Mouse (Mus musculus) left cerebral cortex, postnatal 4 days (tissue): ENCODE measurements around the gene Mad2l2. TPM values are rescaled to one million over a fixed set of nuclear protein-coding genes. Genes with fewer than 3 reads are reported as not detected.

Source experiments
- DNase-seq: peaks from one replicate; pipeline ENCODE4 v3.0.0-alpha.2; 2022
- intact Hi-C: fragments of 180-260 bp; cut with DNase I; formaldehyde crosslinking; loops from one replicate; pipeline ENCODE4 v1.15.1; 2025
- total RNA-seq, 2 experiments: library from RNA; stranded (reverse); gene quantifications; 2 replicates each; pipeline ENCODE4 v1.2.3; 2021

Gene Mad2l2
- total RNA-seq = 10 to 100 TPM; 53.0 to 55.4 TPM

DNA sequence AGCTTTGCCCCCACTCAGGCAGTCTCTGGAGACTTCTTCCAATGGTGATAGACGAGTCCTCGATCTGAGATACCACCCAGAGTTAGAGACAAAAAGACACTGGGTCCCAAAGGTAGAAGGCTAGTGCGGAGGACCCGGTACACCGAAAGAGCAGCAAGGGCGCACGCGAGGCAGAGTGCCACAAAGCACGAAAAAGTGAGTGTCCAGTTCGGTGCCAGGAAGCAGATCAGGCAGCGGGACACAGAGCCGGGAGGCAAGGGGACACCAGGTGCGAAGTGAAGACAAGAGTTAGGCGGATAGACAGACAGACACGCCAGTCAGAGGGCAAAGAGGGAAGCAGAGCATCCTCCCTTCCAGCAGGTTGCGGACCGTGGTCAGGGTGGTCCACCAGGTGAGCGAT is at the start of gene Mad2l2:
Gene Mad2l2 (plus strand): TSS at position 252 of the 400 bp plus-strand sequence.
- intact Hi-C loops = no loop called here
- no peak for DNase-seq

DNA sequence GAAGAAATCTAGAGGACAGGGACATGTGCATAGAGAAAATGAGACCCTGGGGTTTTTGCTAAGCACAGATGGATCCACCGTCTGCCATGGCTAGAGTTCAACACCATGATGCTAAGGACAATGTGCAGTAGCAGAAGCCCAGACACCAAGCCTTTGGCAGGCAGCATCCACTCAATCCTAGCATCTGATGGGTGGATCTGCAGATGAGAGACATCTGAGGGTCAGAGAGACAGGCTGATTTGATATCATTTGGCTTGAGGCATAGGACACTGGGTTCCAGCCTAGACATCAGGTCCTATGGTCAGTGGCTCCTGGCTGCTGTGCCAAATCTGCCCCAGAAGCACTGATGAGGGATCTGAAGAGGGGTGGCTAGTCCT is 49.6 kb upstream of the Mad2l2 start:
- intact Hi-C loops = no loop called here
- peak; percentile 50 for DNase-seq

DNA sequence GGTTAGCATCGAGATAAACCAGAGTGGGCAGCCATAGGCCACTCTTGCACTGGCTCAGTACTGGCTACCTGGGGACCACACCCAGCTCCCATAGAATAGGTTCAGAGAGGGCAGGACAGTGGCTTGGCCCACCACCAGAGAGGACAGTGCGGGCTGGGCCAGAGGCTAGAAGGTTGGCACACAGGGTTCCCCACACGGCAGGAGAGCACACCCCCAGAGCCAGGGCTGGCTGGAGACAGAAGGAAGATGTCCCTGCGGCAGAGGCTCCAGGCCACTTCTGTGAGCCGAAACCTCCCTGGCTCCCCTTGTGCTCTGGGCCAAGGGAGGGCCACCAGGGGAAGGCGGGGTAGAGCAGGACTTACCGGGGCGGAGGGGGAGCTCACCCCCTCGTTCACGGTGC is 49.0 kb upstream of the Mad2l2 start:
- DNase-seq = no peak
- intact Hi-C loops = no loop called here

DNA sequence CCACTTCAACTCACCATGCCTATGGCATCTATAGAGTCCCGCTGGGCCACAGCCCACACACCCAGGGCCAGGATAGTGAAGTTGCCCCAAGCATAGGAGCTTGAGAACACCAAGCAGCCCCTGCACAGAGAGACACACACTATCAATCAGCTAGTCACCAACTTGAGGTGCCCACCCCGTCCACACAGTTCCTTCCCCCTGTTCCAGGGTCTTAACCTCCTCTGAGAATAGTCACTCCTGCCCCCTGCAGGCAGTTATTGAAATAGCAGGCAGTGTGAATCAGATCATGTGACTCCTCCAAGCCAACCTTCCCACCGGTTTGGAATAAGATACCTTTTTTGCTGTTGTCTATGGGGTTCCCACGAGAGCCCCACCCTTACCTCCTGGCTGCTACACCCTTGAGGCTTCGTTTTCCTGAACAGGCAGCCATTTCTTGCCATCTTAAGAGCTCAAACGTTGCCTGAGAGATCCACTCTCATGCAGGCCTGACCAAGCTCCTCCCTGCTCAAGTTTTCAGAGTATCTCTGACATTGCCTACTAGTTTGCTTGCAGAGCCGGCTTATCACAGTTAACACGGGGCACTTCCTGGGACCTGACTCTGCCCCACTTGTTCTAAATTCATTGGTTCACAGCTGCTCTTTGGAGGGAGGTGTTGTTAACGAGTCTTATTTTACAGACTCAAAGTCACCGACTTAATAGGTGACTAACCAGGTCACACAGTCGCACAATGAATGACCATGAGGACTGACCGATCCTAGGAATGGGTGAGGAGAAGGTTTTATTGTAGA is 47.7 kb upstream of the Mad2l2 start:
- intact Hi-C loops = no loop called here
- peak; percentile 71 for DNase-seq

DNA sequence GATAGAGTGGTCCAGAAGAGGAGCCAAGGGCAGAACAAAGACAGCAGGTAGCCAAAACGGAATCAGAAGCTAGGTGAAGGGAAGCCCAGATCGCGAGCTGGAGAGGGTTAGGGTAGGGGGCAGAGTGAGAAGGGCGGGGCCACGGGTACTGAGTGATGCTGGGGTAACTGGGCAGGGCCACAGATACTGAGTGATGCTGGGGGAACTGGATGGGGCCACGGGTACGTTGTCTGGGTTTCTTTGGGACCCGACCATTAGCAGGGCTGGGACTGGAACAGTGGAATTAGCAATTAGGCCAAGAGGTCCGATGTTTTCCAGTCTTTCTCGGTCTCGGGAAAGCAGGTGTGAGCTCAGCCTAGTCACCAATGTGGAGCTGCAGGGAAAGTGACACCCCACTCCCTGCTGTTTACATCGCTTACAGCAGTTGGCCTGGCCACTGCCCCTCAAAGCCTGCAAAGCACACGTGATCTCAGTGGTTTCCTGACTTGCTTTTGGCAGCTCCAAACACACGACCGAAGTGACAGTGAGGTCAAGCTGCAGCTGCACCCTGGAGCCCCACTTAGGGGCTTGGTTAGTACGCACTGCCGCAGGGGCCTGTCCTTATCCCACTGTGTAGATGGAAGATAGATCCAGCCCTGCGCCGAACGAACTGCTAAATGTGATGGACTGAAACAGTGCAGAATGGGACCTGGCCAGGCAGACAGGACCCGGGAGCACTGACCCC is 46.8 kb upstream of the Mad2l2 start:
- no peak for DNase-seq
- intact Hi-C loops = no loop called here

DNA sequence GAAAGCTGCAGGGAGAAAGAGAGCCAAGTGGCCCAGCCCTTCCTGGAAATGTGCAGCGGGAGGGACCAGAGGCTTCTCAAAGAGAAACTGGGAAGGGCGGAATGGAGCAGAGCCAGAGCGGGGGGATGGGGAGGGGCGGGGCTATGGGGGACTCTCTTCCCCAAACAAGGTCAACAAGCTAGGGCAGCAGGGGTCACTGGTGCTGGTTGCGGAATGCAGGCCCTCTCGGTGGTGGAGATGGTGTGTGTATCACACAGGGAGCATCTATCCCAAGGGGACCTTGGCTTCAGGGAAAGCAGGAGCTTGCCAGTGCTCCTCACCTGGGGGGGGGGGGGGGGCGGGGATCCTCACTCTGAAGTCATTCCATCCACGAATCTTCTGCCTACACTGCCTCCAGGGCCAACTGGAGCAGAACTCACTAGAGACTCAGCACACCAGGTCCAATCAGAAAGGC is 45.9 kb upstream of the Mad2l2 start:
- DNase-seq = no peak
- intact Hi-C loops = no loop called here

DNA sequence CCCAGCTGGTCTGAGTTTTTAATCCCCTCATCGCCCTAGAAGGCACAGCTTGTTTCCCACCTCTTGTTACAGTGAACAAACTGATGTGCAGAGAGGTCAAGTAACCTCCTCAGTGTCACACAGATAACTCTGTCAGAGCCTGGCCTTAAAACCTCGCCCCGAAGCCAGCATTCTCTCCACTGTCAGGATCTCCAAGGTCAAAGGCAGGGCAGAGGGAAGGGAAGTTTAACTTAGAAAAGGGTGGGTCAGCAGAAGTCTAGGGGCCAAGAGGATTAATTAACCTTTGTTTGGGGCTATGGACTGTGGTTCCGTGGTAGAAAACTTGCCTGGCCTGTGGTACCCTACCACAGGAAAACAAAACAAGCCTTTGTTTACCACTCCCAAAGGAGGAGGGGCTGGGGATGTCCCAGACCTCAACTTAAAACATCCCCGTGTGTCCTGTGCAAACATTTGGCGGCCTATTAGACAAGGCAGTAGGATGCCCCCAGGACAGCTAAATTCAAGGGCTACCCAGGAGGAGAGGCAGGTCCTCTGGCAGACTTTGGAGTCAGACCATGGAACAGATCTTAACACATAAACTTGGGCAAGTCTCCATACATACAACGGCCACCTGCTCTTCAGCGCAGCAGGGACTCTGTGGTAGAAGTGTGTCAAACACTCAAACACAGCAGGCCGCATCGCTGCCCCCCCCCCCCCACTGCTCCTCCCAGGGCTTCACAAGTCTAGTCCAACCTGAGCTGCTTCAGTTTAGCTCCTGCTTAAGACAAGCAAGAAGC is 44.9 kb upstream of the Mad2l2 start:
- DNase-seq = no peak
- intact Hi-C loops = no loop called here

DNA sequence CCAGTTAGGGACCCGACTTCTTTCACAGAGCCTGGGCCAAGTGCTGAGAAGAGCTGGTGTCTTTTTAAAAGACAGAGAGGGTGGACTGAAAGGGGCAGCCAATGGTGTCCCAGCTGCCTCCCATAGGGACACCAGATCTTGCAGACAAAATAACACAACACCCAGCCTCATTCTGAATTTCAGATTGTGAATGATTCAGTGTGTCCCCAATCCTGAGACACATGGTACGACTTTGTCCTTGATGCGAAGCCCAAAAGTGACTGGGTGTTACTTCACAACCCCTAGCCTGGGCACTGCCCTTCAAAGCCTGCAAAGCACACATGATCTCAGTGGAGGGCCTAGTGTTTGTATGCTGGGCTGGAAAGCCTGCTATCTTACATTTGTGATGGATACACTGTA is 44.3 kb upstream of the Mad2l2 start:
- no peak for DNase-seq
- intact Hi-C loops = no loop called here

DNA sequence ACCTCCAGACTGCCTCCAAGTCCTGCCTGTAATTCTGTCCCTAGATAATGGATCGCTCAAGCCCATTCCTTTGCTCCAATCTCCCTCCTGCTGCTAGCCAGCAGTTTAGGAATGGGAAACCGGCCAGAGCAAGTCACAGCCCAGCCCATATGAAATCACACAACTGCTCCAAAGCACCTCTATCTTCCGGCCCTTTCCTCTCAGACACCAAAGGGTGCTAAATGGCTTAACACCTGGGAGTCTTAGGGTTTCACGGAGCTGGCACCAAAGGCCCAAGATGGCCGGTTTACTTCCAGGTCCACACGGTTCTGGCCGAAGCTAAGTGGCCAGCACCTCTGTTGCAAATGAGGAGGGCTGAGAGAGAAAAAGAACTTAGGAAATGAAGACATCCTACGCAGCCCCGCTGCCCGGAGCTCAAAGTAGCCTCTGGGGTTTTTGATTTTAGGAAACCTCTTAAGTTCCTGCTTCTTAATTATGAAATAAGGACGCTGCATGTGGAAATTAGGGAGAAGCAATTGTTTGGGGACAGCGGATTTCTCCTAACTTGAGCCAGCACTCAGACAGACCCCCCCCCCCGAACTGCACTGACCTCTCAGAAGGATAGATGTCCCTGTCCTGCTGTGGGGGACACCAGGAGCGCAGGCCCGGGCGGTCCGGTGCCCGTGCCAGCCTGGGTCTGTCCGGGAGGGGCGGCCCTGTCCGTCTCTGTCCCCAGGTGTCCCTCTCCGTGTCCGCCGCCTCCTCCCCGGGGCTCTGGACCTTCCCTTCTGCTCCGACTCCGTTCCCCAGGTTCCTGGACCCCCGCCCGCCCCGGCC is 42.9 kb upstream of the Mad2l2 start:
- no peak for DNase-seq
- intact Hi-C loops = no loop called here

DNA sequence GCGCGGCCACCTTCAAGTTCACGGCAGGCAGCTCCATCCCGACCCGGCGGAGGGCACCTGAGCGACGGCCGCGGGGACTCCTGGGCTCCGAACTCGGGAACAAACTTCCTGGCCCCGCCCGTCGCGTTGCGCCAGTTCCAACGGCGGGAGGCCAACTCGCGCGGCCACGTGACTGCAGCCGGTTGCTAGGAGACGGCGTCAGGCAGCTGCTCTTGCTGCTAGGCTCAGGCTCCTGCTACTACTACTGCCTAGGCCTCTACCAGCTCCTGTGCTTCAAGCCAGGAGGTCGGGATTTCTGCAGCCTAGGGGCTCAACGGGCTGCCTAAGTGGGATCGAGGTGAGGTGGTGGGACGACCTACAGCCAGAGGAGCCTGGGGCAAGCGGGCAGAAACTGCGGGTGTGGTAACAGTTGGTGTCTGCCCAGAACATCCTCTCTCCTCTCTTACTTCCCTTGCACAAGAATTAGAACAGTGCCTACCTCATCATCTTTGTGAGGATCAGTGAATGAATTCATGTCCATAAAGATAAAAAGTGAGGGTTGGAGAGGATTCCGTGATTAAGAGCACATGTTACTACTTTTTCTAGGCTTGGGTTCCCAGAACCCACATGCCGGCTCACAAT is 42.2 kb upstream of the Mad2l2 start, which contains the start of gene Agtrap:
Gene Agtrap (minus strand): TSS at position 125 of the 621 bp plus-strand sequence.
- DNase-seq = peak; percentile 94
- intact Hi-C loops = no loop called here

DNA sequence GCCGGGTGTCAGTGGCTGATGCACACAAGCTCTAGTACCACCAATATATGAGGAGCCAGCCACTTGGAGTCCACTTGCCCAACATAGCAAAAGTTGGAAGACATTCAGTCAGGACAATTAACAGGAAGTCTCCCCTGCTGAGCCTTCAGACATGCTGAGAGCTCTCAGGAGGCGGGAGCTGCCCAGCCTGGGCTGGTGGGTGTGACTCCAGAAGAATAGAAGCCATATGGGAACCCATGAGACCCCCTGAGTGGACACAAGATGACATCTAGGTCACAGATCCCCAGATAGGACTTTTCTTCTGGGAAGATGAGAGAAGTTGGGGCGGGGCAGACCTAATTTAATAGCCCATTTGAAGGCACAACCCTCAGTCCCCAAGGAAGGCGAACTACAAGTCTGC is 41.0 kb upstream of the Mad2l2 start:
- no peak for DNase-seq
- intact Hi-C loops = no loop called here

DNA sequence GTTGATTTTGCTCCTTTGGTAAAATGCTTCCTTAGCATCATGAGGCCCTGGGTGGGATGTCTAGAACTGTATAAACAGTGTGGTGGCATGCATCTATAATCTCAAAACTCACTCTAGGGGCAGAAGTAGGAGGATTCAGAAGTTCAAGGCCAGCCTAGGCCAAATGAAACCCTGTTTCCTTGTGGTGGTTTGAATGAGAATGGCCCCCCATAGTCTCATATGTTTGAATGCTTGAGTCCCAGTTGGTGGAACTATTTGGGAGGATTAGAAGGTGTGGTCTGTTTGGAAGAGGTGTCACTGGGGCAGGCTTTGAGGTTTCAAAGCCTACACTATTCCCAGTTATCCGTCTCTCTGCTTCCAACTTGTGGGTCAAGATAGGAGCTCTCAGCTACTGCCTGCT is 39.0 kb upstream of the Mad2l2 start:
- intact Hi-C loops = no loop called here
- DNase-seq = no peak

DNA sequence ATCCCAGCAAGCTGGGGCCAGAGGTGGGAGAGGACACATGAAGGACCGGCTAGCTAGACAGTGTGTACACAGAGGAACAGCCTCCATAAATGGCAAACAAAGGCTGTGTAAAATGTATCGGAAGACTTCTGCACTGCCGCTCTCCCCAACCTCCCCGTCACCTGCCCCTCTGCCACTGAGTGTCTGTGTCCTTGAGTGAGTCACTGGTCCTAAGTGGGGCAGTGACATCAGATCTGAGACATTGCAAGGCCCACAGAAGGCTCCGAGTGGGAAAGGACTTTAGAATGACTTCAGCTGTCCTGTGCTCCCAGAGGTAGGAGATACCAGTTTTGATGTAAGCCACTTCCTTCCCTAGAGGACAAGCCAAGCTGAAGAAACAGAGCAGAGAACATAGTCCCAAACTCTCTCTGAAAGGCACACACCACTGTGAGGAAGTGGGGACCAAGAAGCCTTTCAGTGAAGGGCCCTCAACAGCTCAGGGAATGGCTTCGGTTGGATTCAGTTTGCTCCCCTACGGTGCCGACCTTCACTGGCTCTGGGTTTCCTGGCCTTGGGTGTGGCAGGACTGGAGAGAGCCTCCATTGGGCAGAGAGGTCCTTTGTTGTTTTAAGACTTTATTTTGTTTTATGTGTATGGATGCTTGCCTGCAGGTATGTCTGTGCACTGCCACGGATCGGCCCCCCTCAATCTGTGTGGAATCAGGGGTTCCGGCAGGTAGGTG is 37.5 kb upstream of the Mad2l2 start:
- DNase-seq = no peak
- intact Hi-C loops = no loop called here

DNA sequence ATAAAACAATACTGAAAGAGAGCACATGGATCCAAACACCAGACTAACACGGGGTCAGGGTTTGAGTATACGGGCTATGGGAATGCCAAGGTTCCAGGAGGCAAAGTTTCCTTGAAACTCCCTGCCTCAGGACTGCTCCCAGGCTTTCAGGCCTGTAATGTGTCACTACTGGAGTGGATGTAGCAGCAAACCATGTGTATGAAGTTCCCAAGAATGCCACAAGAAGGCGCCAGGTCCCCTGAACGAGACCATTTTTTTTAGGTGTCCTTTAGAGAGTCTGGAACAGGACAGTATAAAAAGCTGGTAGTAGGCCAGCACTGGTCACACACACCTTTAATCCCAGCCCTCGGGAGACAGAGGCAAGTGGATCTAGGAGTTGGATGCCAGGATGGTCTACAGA is 36.0 kb upstream of the Mad2l2 start:
- intact Hi-C loops = no loop called here
- no peak for DNase-seq

DNA sequence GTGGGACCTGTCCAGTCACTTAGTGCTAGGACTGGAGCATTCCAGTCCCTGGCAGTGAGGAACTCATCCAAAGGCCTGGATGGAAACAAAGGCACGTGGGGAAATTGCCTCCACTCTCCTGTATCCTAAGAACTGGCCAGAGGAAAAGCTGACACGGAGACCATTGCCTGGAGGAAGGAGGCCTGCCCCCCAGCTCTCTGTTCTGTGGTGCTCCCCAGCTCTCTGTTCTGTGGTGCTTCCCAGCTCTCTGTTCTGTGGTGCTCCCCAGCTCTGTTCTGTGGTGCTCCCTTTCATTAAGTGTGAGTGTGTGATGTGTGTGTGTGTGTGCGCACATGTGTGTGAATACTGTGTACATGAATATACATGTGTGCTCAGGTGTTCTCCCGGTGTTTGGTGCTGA is 35.1 kb upstream of the Mad2l2 start:
- no peak for DNase-seq
- intact Hi-C loops = no loop called here

DNA sequence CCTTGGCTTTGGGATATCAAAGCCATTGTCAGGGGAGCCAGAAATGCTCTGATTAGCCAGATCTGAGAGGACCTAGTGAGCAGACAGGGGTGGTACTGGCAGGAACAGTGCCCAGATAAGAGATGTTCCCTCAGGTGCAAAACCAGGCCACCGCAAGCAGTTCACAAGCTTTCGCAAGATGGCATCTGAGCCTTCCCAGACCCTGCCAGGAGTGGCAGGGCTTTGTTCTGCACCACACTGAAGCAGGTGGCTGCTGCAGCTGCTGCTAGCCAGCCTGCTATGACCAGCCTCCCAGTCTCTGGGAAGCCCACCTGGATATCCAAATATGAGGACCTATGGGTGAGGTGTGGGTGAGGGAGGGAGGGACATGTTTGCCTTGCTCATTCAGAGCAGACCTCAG is 32.2 kb upstream of the Mad2l2 start:
- no peak for DNase-seq
- intact Hi-C loops = no loop called here

DNA sequence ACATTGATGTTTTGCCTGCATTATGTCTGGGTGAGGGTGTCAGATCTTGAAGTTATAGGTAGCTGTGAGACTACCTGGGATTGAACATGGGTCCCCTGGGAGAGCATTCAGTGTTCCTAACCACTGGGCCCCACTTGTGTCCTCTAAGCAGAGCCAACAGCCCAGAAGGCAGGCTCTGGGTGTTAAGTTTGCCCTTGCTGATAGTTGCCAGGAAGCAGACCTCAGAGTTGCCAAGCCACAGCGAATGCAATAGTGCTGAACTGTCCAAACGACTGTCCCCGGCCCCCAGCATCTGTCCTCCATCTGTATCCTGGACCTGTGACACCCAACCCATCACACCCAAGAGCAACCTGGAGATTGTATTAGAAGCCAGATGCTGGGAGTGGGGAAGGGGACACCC is 31.5 kb upstream of the Mad2l2 start:
- intact Hi-C loops = no loop called here

DNA sequence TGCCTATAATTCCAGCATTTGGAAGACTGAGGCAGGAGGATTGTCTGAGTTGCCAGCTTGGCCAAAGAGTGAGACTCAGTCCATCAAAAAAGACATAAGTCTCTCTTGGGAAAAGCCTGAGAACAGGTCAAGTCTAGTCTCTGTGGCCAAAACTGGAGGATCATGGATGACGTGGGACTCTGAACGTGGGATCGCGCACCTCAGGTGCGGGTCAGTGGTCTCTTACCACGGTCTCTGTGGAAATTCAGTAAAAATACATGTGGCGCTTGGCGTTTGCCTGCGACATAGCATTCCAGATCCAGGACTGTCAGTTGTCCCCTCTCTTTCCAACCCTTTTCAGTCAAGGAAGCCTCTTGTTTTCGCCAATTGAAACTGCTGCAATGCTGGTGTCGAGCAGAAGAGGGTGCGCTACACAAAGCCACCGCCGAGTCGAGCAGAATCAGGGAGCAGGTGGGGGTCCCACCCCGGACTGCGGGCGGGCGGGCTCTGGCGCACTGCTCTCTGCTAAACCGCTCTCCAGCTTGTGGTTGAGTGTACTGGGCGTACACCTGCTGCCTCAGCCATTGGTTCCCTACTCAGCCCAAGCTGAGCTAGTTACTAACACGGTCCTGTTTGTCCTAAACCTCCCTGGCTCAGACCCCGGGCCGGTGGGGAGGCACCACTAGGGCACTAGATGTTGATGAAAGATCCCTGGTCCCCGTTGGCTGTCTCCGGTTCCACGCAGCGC is 28.2 kb upstream of the Mad2l2 start:
- DNase-seq = peak; percentile 81

More for the DNA sequence above, 31.5 kb upstream of the Mad2l2 start:
- no peak for DNase-seq

DNA sequence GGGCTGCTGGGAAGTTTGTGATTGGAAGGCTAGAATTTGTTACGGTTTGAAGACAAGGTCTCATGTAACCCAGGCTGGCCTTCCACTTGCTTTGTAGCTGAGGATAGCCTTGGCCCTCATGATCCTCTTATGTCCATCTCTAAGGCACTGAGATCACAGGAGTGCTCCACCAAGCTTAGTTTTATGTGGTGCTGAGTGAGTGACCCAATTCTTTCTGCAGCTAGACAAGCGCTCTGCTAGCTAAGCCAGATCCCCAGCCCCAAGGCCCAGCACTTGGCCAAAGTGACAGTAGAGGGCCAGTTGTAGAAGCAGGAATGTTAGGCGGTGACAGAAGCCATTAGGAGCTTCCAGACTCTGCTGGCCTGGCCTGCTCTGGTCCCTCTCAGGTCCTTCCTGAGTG is 26.0 kb upstream of the Mad2l2 start:
- DNase-seq = no peak
- intact Hi-C loops = no loop called here

More for the DNA sequence above, 28.2 kb upstream of the Mad2l2 start:
- intact Hi-C loops = no loop called here
